Mouse (Mus musculus) brain, embryonic 14.5 days (tissue): ENCODE results near the gene Dedd2. TPM values are rescaled to one million over a fixed set of nuclear protein-coding genes. Genes with fewer than 3 reads are reported as not detected.
A peak's percentile ranks its signal among the peaks of the same experiment; 100 is the strongest.

ENCODE experiments used
- DNase-seq: peaks from one replicate; pipeline ENCODE4 v3.0.0-alpha.2; 2011; ENCODE audit warnings: low read depth
- CTCF ChIP-seq: fragments of 200-500 bp; IDR thresholded peaks from 2 replicates; pipeline ENCODE4 v1.5.1; 2012; ENCODE audit warnings: inconsistent platforms, mild to moderate bottlenecking, moderate library complexity, borderline replicate concordance; ENCODE audit not compliant: insufficient read depth, insufficient read length; ENCODE audit errors: extremely low read depth
- POLR2A ChIP-seq: fragments of 200-500 bp; IDR thresholded peaks from 2 replicates; pipeline ENCODE4 v1.6.1; 2012; ENCODE audit warnings: mild to moderate bottlenecking, inconsistent platforms, borderline replicate concordance; ENCODE audit not compliant: poor library complexity, insufficient read depth, insufficient read length, severe bottlenecking; ENCODE audit errors: extremely low read depth
- polyA plus RNA-seq: library from polyadenylated mRNA; depleted of rRNA; stranded (reverse); fragments of >200 nt; gene quantifications from 2 replicates; pipeline ENCODE4 v1.2.3, GENCODE M21; 2012; rRNA removed

The Dedd2 gene
- polyA plus RNA-seq, 1 experiment, result 19.1 TPM

GRCm38 (mm10) chr7:25178787-25179605, 41.4 kb downstream of the Dedd2 start:
- peak; percentile 67 for DNase-seq
- TF ChIP-seq POLR2A (peak; percentile 65), CTCF (no peak)

GRCm38 (mm10) chr7:25178317-25178716, 42.1 kb downstream of the Dedd2 start:
- TF ChIP-seq CTCF, result no peak
- no peak for TF ChIP-seq POLR2A
- DNase-seq, result peak; percentile 53

- peak; percentile 70 for DNase-seq
- TF ChIP-seq POLR2A, result no peak
- TF ChIP-seq CTCF, result no peak
These were observed 46.1 kb downstream of the Dedd2 start for GRCm38 (mm10) chr7:25174343-25174742.

GRCm38 (mm10) chr7:25172669-25173068, 47.7 kb downstream of the Dedd2 start:
- no peak for DNase-seq
- TF ChIP-seq POLR2A (no peak), CTCF (no peak)

GRCm38 (mm10) chr7:25170583-25170982, 49.8 kb downstream of the Dedd2 start:
- TF ChIP-seq CTCF (no peak), POLR2A (no peak)
- no peak for DNase-seq

GRCm38 (mm10) chr7:25166106-25166505, 54.3 kb downstream of the Dedd2 start:
- DNase-seq, result no peak
- TF ChIP-seq CTCF (no peak), POLR2A (no peak)

- no peak for DNase-seq
- no peak for TF ChIP-seq CTCF
These were observed 64.2 kb downstream of the Dedd2 start for GRCm38 (mm10) chr7:25156158-25156648.

GRCm38 (mm10) chr7:25155469-25156157, 64.8 kb downstream of the Dedd2 start:
- no peak for DNase-seq
- TF ChIP-seq POLR2A (no peak), CTCF (no peak)

- peak; percentile 55 for DNase-seq
- TF ChIP-seq POLR2A (no peak), CTCF (no peak)
These were observed 65.8 kb downstream of the Dedd2 start for GRCm38 (mm10) chr7:25154648-25155047.

- no peak for TF ChIP-seq POLR2A
- TF ChIP-seq CTCF, result no peak
- peak; percentile 65 for DNase-seq
These were observed 66.6 kb downstream of the Dedd2 start for GRCm38 (mm10) chr7:25153841-25154240.

GRCm38 (mm10) chr7:25151916-25152556, 68.4 kb downstream of the Dedd2 start:
- DNase-seq, result peak; percentile 79
- no peak for TF ChIP-seq POLR2A
- TF ChIP-seq CTCF, result no peak

GRCm38 (mm10) chr7:25151009-25151408, 69.4 kb downstream of the Dedd2 start:
- DNase-seq, result peak; percentile 39
- TF ChIP-seq CTCF, result no peak
- TF ChIP-seq POLR2A, result no peak

- DNase-seq, result peak; percentile 69
- TF ChIP-seq POLR2A (no peak), CTCF (no peak)
These were observed 70.2 kb downstream of the Dedd2 start for GRCm38 (mm10) chr7:25150151-25150663.

Other genes starting within 250 kb of the Dedd2 start
- 244 and 306 TPM in 2 replicates for gene Rabac1, start 247.9 kb downstream of the Dedd2 start, polyA plus RNA-seq
- 160 and 331 TPM in 2 replicates for gene Atp1a3, start 214.7 kb downstream of the Dedd2 start, polyA plus RNA-seq
- gene Grik5, start 148.3 kb downstream of the Dedd2 start, polyA plus RNA-seq, result 155 and 186 TPM in 2 replicates
- gene Zfp574, start 148.0 kb downstream of the Dedd2 start, polyA plus RNA-seq, result 45.4 and 46.2 TPM in 2 replicates
- 44.6 and 57.5 TPM in 2 replicates for gene Pou2f2, start 40.9 kb downstream of the Dedd2 start, polyA plus RNA-seq
- 9.0 and 10.0 TPM in 2 replicates for gene Zfp526, start 810 bp upstream of the Dedd2 start, polyA plus RNA-seq
- 224 and 265 TPM in 2 replicates for gene Gsk3a, start 17.2 kb upstream of the Dedd2 start, polyA plus RNA-seq
- 20.2 and 28.4 TPM in 2 replicates for gene Erf, start 30.1 kb upstream of the Dedd2 start, polyA plus RNA-seq
- gene Cic, start 47.1 kb upstream of the Dedd2 start, polyA plus RNA-seq, result 107 and 149 TPM in 2 replicates
- gene Pafah1b3, start 77.4 kb upstream of the Dedd2 start, polyA plus RNA-seq, result 640 and 871 TPM in 2 replicates
- gene Prr19, start 80.8 kb upstream of the Dedd2 start, polyA plus RNA-seq, result 2.8 and 2.9 TPM in 2 replicates
- 163 and 167 TPM in 2 replicates for gene Tmem145, start 85.5 kb upstream of the Dedd2 start, polyA plus RNA-seq
- gene Megf8, start 96.5 kb upstream of the Dedd2 start, polyA plus RNA-seq, result 53.0 and 60.7 TPM in 2 replicates
- 1.2 TPM in 1 of 2 replicates, not detected in the other for gene Cnfn, start 149.1 kb upstream of the Dedd2 start, polyA plus RNA-seq
- gene Lipe, start 178.1 kb upstream of the Dedd2 start, polyA plus RNA-seq, result 12.0 and 13.0 TPM in 2 replicates
- gene Cxcl17, start 192.3 kb upstream of the Dedd2 start, polyA plus RNA-seq, result not detected in 2 replicates